Mouse (Mus musculus) heart, postnatal 36 days (tissue): ENCODE measurements around the gene Use1. TPM values are rescaled to one million over a fixed set of nuclear protein-coding genes. Genes with fewer than 3 reads are reported as not detected.
A peak's percentile ranks its signal among the peaks of the same experiment; 100 is the strongest.

Source experiments
- DNase-seq, 2 experiments: peaks; one replicate each; pipeline ENCODE4 v3.0.0; 2021 to 2022
- intact Hi-C: fragments of 180-260 bp; cut with DNase I; formaldehyde crosslinking; loops from one replicate; pipeline ENCODE4 v1.15.1; 2025
- total RNA-seq, 2 experiments: library from RNA; stranded (reverse); gene quantifications; 2 replicates each; pipeline ENCODE4 v1.2.3; 2021

Gene Use1
- total RNA-seq, 2 experiments from 2014 or later: 148 to 149 TPM

- intact Hi-C loops: no loop called here
- DNase-seq: no peak
Measured at GRCm38 (mm10) chr8:71375581-71376422, 9.2 kb downstream of the Use1 start.

GRCm38 (mm10) chr8:71376423-71377030, 9.9 kb downstream of the Use1 start:
- DNase-seq: no peak
- intact Hi-C loops: no loop called here

- no peak for DNase-seq
- intact Hi-C loops: no loop called here
Measured at GRCm38 (mm10) chr8:71379008-71379407, 12.4 kb downstream of the Use1 start.

- no peak for DNase-seq
- intact Hi-C loops: no loop called here
Measured at GRCm38 (mm10) chr8:71379512-71380075, 12.9 kb downstream of the Use1 start.

- intact Hi-C loops: no loop called here
- DNase-seq: peak; percentile 43 to 52
Measured at GRCm38 (mm10) chr8:71380178-71381171, 13.8 kb downstream of the Use1 start.

GRCm38 (mm10) chr8:71381421-71381970, 14.8 kb downstream of the Use1 start, which contains the start of gene Nr2f6:
Gene Nr2f6, minus strand, starts transcription at chr8:71381960.
- DNase-seq: peak; percentile 75 to 88
- intact Hi-C loops: no loop called here

GRCm38 (mm10) chr8:71381971-71382961, 15.6 kb downstream of the Use1 start:
- intact Hi-C loops: no loop called here
- DNase-seq: peak; percentile 48 to 86

GRCm38 (mm10) chr8:71383396-71383795, 16.7 kb downstream of the Use1 start:
- no peak for DNase-seq
- intact Hi-C loops: no loop called here

GRCm38 (mm10) chr8:71383860-71384259, 17.2 kb downstream of the Use1 start:
- no peak for DNase-seq
- intact Hi-C loops: no loop called here

- intact Hi-C loops: no loop called here
- DNase-seq: no peak
Measured at GRCm38 (mm10) chr8:71385212-71385835, 18.7 kb downstream of the Use1 start.

- DNase-seq: peak in 1 of 2 experiments; percentile 19
- intact Hi-C loops: no loop called here
Measured at GRCm38 (mm10) chr8:71388267-71388666, 21.6 kb downstream of the Use1 start.

GRCm38 (mm10) chr8:71391696-71392095, 25.0 kb downstream of the Use1 start:
- DNase-seq: no peak
- intact Hi-C loops: no loop called here

GRCm38 (mm10) chr8:71392391-71392790, 25.7 kb downstream of the Use1 start:
- DNase-seq: no peak
- intact Hi-C loops: no loop called here

- DNase-seq: no peak
- intact Hi-C loops: no loop called here
Measured at GRCm38 (mm10) chr8:71392871-71393270, 26.2 kb downstream of the Use1 start.

- intact Hi-C loops: no loop called here
- peak; percentile 8 to 19 for DNase-seq
Measured at GRCm38 (mm10) chr8:71394481-71394880, 27.8 kb downstream of the Use1 start.

GRCm38 (mm10) chr8:71395071-71395470, 28.4 kb downstream of the Use1 start:
- peak; percentile 5 to 6 for DNase-seq
- intact Hi-C loops: no loop called here

- intact Hi-C loops: no loop called here
- peak; percentile 57 to 58 for DNase-seq
Measured at GRCm38 (mm10) chr8:71395629-71396028, 29.0 kb downstream of the Use1 start, which contains the start of gene Ushbp1. Gene Ushbp1, minus strand, starts transcription at chr8:71395802.

- intact Hi-C loops: no loop called here
- peak; percentile 87 to 88 for DNase-seq
Measured at GRCm38 (mm10) chr8:71396639-71397305, 30.1 kb downstream of the Use1 start, which contains the start of gene Babam1. Gene Babam1, plus strand, starts transcription at chr8:71396861.
